Mouse (Mus musculus): Measurements from ENCODE around the gene Dynll1.

GRCm38 (mm10) chr5:115316968-115317644, 16.3 kb upstream of the Dynll1 start:
- no peak for TF ChIP-seq CTCF (IDR thresholded peaks at IDR 0.05; ENCODE audit: borderline replicate concordance, control insufficient read depth, extremely low read depth, insufficient read depth, low read length, poor library complexity)
- no peak for TF ChIP-seq POLR2A (IDR thresholded peaks at IDR 0.05; ENCODE audit: control insufficient read depth, extremely low read depth, insufficient read depth, low read length, poor library complexity)
